Mouse (Mus musculus) stomach, postnatal 0 days (tissue): ENCODE measurements around the gene Duox2.

ENCODE experiments used
- CTCF ChIP-seq: IDR thresholded peaks from 2 replicates; pipeline ENCODE4 v1.5.1; 2016; ENCODE audit warnings: antibody characterized with exemption, low read depth, mild to moderate bottlenecking, moderate library complexity
- EP300 ChIP-seq: optimal IDR thresholded peaks from 2 replicates; pipeline ENCODE3; 2016; ENCODE audit warnings: antibody characterized with exemption

DNA sequence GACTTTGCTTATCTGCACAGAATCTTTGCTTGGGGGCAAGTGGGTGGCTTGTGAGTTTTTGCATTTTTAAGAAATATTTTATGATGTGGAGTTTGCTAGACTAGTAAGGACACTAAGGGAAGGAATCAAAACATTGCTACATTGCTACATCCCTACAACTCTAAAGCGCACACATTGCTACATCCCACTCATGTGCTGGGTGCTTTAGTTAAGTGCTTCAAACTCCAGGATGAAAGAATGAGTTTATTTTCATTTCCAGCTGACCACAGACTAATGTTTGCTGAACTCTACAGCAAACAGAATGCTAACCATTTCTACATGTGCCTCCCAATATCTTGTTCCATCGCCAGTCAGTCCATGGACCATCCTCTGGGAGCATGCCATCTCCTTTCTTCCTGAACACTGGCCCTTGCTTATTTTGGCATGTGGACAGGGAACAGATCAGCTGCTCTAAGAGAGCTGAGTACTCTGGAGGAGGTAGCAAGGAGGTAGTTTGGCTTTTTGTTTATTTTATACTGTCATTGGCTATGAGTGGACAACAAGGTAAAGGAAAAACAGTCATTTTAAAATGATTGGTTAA lies 60.3 kb downstream of the Duox2 start:
- TF ChIP-seq CTCF (no peak), EP300 (no peak)
